Mouse (Mus musculus): ENCODE data around the gene Grin2d. TPM values are rescaled to one million over a fixed set of nuclear protein-coding genes. Genes with fewer than 3 reads are reported as not detected.

Gene Grin2d
- total and polyA plus RNA-seq, 2 experiments from 2014 or later: 4.4 to 37.8 TPM

- Histone ChIP-seq H3K4me1 (ENCODE audit: insufficient read depth, low read length) (peaks cover 16% of the 10 kb centered on the region; the same call in 1 of the 2 replicates), H3K27me3 (ENCODE audit: insufficient read depth, low read length) (no peaks in the 10 kb centered on the region), H3K27ac (no peak overlapping the region), H3K4me2 (ENCODE audit: low read depth, low read length) (no peak overlapping the region), H3K4me3 (ENCODE audit: low read length) (no peak overlapping the region), H3K9me3 (ENCODE audit: low read length) (no peaks in the 10 kb centered on the region), H3K9ac (replicated peaks; ENCODE audit: low read length) (no peak overlapping the region), H3K36me3 (ENCODE audit: insufficient read depth, low read length) (no peaks in the 10 kb centered on the region; the same call in 1 of the 2 replicates)
- no peak for DNase-seq (ENCODE audit: low spot score)
- 94% methylated on average over 5 of the region's 5 CpGs for WGBS
- TF ChIP-seq CTCF (IDR thresholded peaks at IDR 0.05; ENCODE audit: low read depth): no peak
- ATAC-seq: no peak
Measured at GRCm38 (mm10) chr7:45915011-45915410, 36.8 kb upstream of the Grin2d start.

DNA sequence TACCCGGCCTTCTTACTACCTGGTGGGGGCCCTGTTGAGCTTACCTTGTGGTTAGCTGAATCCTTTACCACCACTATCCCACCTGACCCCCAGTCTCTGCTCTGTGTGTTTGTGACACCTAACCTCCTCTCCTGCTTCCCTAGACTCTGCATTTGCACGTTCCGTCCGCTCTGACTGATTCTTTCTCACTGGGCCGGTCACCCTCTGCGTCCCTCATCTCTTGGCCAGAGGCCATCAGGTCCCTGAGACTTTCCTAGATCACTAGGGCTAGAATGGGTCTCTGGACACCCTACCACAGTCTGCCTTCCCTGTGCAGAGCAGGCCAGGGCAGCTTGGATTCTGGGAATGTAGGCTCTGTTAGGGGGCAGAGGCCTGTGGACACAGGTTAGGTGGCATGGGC lies 35.9 kb upstream of the Grin2d start:
- no peak overlapping the region for H3K4me2 ChIP-seq (ENCODE audit: low read depth, low read length)
- TF ChIP-seq CTCF (IDR thresholded peaks at IDR 0.05; ENCODE audit: low read depth): no peak
- ATAC-seq (no peak), DNase-seq (ENCODE audit: low spot score) (no peak)
- peaks cover 16% of the 10 kb centered on the region; the same call in 1 of the 2 replicates for H3K4me1 ChIP-seq (ENCODE audit: insufficient read depth, low read length)
- H3K27me3 ChIP-seq (ENCODE audit: insufficient read depth, low read length): no peaks in the 10 kb centered on the region
- no peak overlapping the region for H3K27ac ChIP-seq
- H3K36me3 ChIP-seq (ENCODE audit: insufficient read depth, low read length): peaks cover 8% of the 10 kb centered on the region; the same call in 1 of the 2 replicates
- H3K4me3 ChIP-seq (ENCODE audit: low read length): no peak overlapping the region
- no peak overlapping the region for H3K9ac ChIP-seq (replicated peaks; ENCODE audit: low read length)
- no peaks in the 10 kb centered on the region for H3K9me3 ChIP-seq (ENCODE audit: low read length)
- 84% methylated on average over 6 of the region's 6 CpGs for WGBS

DNA sequence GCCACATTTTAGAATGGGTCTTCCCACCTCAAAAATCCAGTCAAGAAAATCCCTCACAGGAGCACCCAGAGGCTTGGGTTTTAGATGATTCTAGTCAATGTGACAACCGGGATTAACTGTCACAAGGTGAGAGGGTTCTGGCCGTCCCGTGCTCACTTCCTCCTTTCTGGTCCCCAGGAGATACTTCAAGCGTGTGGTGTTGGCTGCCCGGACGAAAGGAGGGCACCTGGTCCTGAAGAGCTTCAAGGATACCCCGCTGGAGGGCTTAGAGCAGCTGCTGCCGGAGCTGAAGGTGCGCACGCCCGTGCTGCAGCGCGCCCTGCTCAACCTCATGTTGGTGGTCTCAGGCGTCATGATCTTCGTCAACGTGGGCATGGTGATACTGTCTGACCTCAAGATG lies 31.0 kb upstream of the Grin2d start:
- DNase-seq (ENCODE audit: low spot score) (no peak), ATAC-seq (no peak)
- H3K4me1 ChIP-seq (ENCODE audit: insufficient read depth, low read length): no peaks in the 10 kb centered on the region
- 95% methylated on average over 16 of the region's 16 CpGs for WGBS
- peaks cover 8% of the 10 kb centered on the region; the same call in 1 of the 2 replicates for H3K36me3 ChIP-seq (ENCODE audit: insufficient read depth, low read length)
- no peak overlapping the region for H3K9ac ChIP-seq (replicated peaks; ENCODE audit: low read length)
- H3K27me3 ChIP-seq (ENCODE audit: insufficient read depth, low read length): no peaks in the 10 kb centered on the region
- no peak for TF ChIP-seq CTCF (IDR thresholded peaks at IDR 0.05; ENCODE audit: low read depth)
- H3K4me2 ChIP-seq (ENCODE audit: low read depth, low read length): no peak overlapping the region
- H3K27ac ChIP-seq: no peak overlapping the region
- H3K9me3 ChIP-seq (ENCODE audit: low read length): no peaks in the 10 kb centered on the region
- H3K4me3 ChIP-seq (ENCODE audit: low read length): no peak overlapping the region

- no peak overlapping the region for H3K27ac ChIP-seq
- no peak overlapping the region for H3K9ac ChIP-seq (replicated peaks; ENCODE audit: low read length)
- peaks cover 8% of the 10 kb centered on the region; the same call in 1 of the 2 replicates for H3K36me3 ChIP-seq (ENCODE audit: insufficient read depth, low read length)
- H3K4me2 ChIP-seq (ENCODE audit: low read depth, low read length): no peak overlapping the region
- DNase-seq (ENCODE audit: low spot score) (no peak), ATAC-seq (no peak)
- no peaks in the 10 kb centered on the region for H3K9me3 ChIP-seq (ENCODE audit: low read length)
- no peaks in the 10 kb centered on the region for H3K27me3 ChIP-seq (ENCODE audit: insufficient read depth, low read length)
- no peak for TF ChIP-seq CTCF (IDR thresholded peaks at IDR 0.05; ENCODE audit: low read depth)
- H3K4me3 ChIP-seq (ENCODE audit: low read length): no peak overlapping the region
- H3K4me1 ChIP-seq (ENCODE audit: insufficient read depth, low read length): no peaks in the 10 kb centered on the region
Measured at GRCm38 (mm10) chr7:45908384-45908783, 30.2 kb upstream of the Grin2d start.

DNA sequence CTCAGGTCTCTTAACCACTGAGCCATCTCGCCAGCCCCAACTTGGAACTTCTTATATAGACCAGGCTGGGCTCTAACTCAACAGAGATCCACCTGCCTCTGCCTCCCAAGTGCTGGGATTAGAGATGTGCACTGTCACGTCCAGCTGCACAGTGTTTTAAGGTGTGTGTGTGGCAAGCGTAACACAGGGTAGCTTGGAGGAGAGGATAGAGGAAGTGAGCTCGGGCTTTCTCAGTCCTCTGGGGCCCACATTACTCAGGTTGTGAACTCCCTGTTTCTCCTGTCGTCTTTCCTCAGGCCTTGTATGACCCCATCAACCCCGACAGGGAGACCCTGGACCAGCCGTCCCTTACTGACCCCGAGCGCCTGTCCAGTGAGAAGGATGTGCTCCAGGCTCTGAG lies 28.4 kb upstream of the Grin2d start:
- 91% methylated on average over 9 of the region's 9 CpGs for WGBS
- no peak for ATAC-seq

GRCm38 (mm10) chr7:45902481-45903002 lies 24.4 kb upstream of the Grin2d start:
- Histone ChIP-seq H3K4me3 (ENCODE audit: low read length) (no peak overlapping the region), H3K4me1 (ENCODE audit: insufficient read depth, low read length) (peaks cover 4% of the 10 kb centered on the region; the same call in 1 of the 2 replicates), H3K9ac (replicated peaks; ENCODE audit: low read length) (no peak overlapping the region), H3K36me3 (ENCODE audit: insufficient read depth, low read length) (no peaks in the 10 kb centered on the region), H3K27me3 (ENCODE audit: insufficient read depth, low read length) (no peaks in the 10 kb centered on the region), H3K27ac (no peak overlapping the region), H3K9me3 (ENCODE audit: low read length) (no peaks in the 10 kb centered on the region), H3K4me2 (ENCODE audit: low read depth, low read length) (no peak overlapping the region)
- TF ChIP-seq CTCF (IDR thresholded peaks at IDR 0.05; ENCODE audit: low read depth): no peak
- no peak for ATAC-seq
- no peak for DNase-seq (ENCODE audit: low spot score)
- 81% methylated on average over 10 of the region's 12 CpGs for WGBS

More for the DNA sequence above, 28.4 kb upstream of the Grin2d start:
- no peaks in the 10 kb centered on the region for H3K4me1 ChIP-seq (ENCODE audit: insufficient read depth, low read length)
- no peak overlapping the region for H3K4me3 ChIP-seq (ENCODE audit: low read length)
- no peaks in the 10 kb centered on the region for H3K9me3 ChIP-seq (ENCODE audit: low read length)
- H3K9ac ChIP-seq (replicated peaks; ENCODE audit: low read length): no peak overlapping the region
- H3K36me3 ChIP-seq (ENCODE audit: insufficient read depth, low read length): peaks cover 8% of the 10 kb centered on the region; the same call in 1 of the 2 replicates
- H3K27me3 ChIP-seq (ENCODE audit: insufficient read depth, low read length): no peaks in the 10 kb centered on the region
- H3K4me2 ChIP-seq (ENCODE audit: low read depth, low read length): no peak overlapping the region
- H3K27ac ChIP-seq: no peak overlapping the region
- no peak for DNase-seq (ENCODE audit: low spot score)
- no peak for TF ChIP-seq CTCF (IDR thresholded peaks at IDR 0.05; ENCODE audit: low read depth)

- Histone ChIP-seq H3K4me3 (ENCODE audit: low read length) (no peak overlapping the region), H3K27ac (no peak overlapping the region), H3K9me3 (ENCODE audit: low read length) (no peaks in the 10 kb centered on the region), H3K27me3 (ENCODE audit: insufficient read depth, low read length) (no peaks in the 10 kb centered on the region), H3K9ac (replicated peaks; ENCODE audit: low read length) (no peak overlapping the region), H3K4me1 (ENCODE audit: insufficient read depth, low read length) (peaks cover 8% of the 10 kb centered on the region; the same call in 1 of the 2 replicates), H3K4me2 (ENCODE audit: low read depth, low read length) (no peak overlapping the region), H3K36me3 (ENCODE audit: insufficient read depth, low read length) (no peaks in the 10 kb centered on the region)
- no peak for TF ChIP-seq CTCF (IDR thresholded peaks at IDR 0.05; ENCODE audit: low read depth)
- ATAC-seq (no peak), DNase-seq (ENCODE audit: low spot score) (peak; percentile 10)
- 54% methylated on average over 5 of the region's 5 CpGs for WGBS
Measured at GRCm38 (mm10) chr7:45901562-45901961, 23.4 kb upstream of the Grin2d start.

Measured in hindbrain, postnatal 0 days (tissue).